Mouse (Mus musculus): ENCODE results near the gene Tbc1d1.
"Not testable (repeated sequence)": the region's sequence is repeated elsewhere in the genome, so short reads cannot be mapped to it uniquely, and the experiment has no call there.

The Tbc1d1 gene

GRCm38 (mm10) chr5:64313481-64313880 is 157.4 kb downstream of the Tbc1d1 start:
- no peak for DNase-seq (ENCODE audit: low spot score in 2 of 2)

GRCm38 (mm10) chr5:64314288-64315052 is 158.4 kb downstream of the Tbc1d1 start:
- no peak for DNase-seq (ENCODE audit: low spot score in 2 of 2)

GRCm38 (mm10) chr5:64315088-64315487 is 159.0 kb downstream of the Tbc1d1 start:
- no peak for DNase-seq (ENCODE audit: low spot score in 2 of 2)

DNA sequence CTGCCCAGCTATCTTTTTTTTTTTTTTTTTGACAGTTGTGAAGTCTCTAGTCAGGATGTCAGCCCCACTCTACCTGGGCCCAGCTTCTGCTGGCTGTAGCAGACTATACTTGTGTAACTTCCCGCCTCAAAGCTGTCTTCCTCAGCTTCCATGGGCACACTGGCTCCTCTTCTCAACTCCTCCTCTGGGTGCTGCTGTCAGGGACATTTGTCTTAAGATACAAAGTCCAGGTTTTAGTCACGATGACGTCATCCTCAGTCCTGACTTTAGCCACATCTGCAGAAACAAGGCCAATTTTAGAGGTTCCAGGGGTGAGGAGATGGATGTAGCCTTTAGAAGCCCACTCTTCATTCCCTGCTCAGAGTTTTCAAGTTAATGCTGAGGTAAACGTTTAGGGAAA is 167.2 kb downstream of the Tbc1d1 start:
- no peak for DNase-seq (ENCODE audit: low spot score in 2 of 2)

DNA sequence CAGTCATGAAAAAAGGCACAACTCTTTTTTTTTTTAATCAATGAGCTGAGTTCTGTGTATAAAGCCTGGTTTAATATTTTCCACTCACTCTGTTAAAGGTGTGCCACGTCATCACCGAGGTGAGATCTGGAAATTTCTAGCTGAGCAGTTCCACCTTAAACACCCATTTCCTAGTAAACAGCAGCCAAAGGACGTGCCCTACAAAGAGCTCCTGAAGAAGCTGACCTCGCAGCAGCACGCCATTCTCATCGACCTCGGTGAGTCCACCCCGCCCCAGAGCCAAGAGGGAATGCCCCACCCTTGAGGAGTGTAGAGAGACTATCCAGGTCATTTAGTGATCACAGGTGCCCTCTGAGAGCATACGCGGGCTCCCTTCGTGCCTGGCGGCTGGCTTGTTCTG is 168.2 kb downstream of the Tbc1d1 start:
- no peak for DNase-seq (ENCODE audit: low spot score in 2 of 2)

GRCm38 (mm10) chr5:64324920-64325319 is 168.8 kb downstream of the Tbc1d1 start:
- DNase-seq (ENCODE audit: low spot score in 2 of 2) = no peak

- no peak for DNase-seq (ENCODE audit: low spot score in 2 of 2)
Measured at GRCm38 (mm10) chr5:64325741-64326355, 169.7 kb downstream of the Tbc1d1 start.

- DNase-seq (ENCODE audit: low spot score in 2 of 2) = no peak
Measured at GRCm38 (mm10) chr5:64326427-64327181, 170.5 kb downstream of the Tbc1d1 start.

DNA sequence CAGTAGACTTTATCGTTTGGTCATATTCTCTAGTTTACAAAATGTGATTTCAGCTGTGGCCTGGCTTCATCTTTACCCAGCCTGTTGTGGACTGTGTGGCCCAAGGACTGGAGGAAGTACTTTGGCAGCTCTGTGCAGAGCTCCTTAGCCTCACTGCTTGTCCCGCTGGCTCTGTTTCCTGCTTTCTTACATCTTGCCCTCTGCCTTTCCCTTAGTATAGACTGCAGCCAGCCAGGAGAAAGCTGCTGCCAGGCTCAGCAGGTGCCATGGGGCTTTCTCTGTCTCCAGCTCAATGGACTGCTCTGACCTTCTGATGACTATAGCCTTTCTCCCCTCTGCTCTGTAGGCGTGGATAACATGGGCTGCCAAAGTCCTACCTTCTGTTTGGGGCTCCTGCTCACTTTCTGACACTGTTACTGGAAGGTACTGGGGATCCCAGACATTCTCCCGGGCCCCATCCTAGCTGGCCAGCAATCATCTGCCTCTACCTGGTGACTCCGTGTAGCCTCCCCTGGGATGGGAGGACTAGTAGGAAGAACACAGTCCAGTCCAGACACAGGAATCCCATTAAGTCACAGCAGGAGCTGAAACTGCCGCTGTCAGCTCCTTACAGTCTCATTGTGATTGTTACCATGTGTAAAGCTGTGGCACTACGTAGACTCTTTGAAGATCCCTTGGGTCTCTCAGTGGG is 171.3 kb downstream of the Tbc1d1 start:
- DNase-seq (ENCODE audit: low spot score in 2 of 2) = no peak

- no peak for DNase-seq (ENCODE audit: low spot score in 2 of 2)
Measured at GRCm38 (mm10) chr5:64336767-64337408, 180.8 kb downstream of the Tbc1d1 start.

- DNase-seq (ENCODE audit: low spot score in 2 of 2) = not testable (repeated sequence)
Measured at GRCm38 (mm10) chr5:64338795-64339194, 182.7 kb downstream of the Tbc1d1 start.

DNA sequence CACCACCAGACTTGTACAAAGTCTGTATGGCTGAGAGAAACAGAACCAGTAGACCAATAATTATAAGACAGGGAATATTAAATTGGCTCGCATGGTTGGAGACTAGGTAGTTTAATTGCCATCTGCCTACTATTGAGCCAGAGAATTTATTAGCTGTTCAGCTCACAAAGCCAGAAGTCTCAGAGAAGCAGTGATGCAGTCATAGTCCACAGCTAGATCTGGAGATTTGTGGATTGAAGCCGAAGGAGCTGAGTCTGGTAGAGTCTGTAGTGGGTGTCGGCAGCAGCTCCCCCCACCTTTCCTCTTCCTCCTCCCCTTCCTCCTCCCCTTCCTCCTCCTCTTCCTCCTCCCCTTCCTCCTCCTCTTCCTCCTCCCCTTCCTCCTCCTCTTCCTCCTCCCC is 184.3 kb downstream of the Tbc1d1 start:
- no peak for DNase-seq (ENCODE audit: low spot score in 2 of 2)

DNA sequence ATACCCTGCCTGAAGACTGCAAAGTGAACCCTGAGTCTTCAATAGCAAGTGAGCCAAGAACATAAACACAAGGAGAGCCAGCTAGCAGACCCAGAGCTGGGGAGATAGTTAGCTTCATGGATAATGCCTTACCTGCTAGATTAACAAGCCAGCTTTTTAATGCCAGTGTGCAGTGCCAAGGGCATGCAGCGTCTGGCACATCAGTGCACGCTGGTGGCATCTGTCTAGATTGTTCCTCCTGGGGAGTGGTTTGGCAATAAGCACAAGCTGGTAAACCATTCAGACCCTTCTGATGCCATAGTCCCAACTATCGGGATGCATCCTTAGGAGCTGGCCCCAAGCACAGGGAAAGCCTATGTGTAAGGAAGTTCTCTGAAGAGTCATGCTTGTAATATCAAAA is 185.6 kb downstream of the Tbc1d1 start:
- DNase-seq (ENCODE audit: low spot score in 2 of 2) = no peak

DNA sequence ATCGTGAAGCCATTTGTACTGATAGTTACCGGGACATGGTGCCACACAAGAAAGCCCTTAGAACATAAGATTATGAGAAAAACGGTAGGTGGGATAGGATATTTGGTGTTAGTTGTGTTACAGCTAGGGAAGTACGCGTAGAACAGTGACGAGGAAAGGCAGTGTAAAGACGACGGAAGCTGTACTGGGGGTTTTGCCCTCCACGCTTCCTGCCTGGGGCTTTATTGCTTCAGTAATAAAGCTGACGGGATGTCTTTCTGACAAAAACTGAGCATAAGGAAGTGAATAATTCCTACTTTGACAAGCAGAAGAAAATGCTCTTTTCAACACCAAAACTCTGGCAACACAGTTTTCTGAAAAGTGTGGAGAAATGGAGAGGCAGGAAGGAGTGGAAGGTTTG is 186.0 kb downstream of the Tbc1d1 start:
- no peak for DNase-seq (ENCODE audit: low spot score in 2 of 2)

DNA sequence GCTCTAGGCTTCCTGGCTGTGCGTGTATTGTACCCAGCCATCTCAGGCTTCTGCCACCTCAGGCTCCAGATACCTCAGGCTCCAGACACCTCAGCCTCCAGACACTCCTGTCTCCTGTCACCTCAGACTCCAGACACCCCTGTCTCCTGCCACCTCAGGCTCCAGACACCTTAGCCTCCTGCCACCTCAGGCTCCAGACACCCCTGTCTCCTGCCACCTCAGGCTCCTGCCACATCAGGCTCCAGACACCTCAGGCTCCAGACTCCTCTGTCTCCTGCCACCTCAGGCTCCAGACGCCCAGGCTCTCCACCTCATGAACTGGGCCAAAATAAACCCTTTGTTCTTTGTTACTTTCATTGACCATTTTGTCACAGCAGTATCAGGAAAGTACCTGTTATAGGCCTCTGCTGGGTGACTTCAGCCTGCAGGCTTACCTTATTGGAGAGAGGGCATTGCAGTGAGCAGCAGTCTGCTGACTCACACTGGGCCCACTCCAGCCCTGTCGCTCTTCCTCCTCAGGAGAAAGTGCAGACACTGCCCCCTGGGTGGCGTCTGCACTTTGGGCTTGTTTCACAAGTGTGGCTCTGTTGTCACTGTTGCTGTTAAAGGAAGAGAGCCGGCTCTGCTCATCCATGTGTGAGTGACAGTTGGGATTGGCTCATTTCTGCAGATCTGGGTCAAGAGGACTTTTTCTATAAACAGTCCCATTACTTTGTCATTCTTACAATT is 188.0 kb downstream of the Tbc1d1 start:
- DNase-seq (ENCODE audit: low spot score in 2 of 2) = no peak

GRCm38 (mm10) chr5:64345181-64345735 is 189.2 kb downstream of the Tbc1d1 start:
- DNase-seq (ENCODE audit: low spot score in 2 of 2) = no peak

- DNase-seq (ENCODE audit: low spot score in 2 of 2) = no peak
Measured at GRCm38 (mm10) chr5:64345761-64346160, 189.7 kb downstream of the Tbc1d1 start.

- no peak for DNase-seq (ENCODE audit: low spot score in 2 of 2)
Measured at GRCm38 (mm10) chr5:64346343-64346885, 190.3 kb downstream of the Tbc1d1 start.

- no peak for DNase-seq (ENCODE audit: low spot score in 2 of 2)
Measured at GRCm38 (mm10) chr5:64348166-64348565, 192.1 kb downstream of the Tbc1d1 start.

GRCm38 (mm10) chr5:64348780-64349179 is 192.7 kb downstream of the Tbc1d1 start:
- no peak for DNase-seq (ENCODE audit: low spot score in 2 of 2)
